Mouse (Mus musculus): ENCODE measurements around the gene Cdipt.

Cdipt gene

GRCm38 (mm10) chr7:126975950-126976866 lies 494 bp downstream of the Cdipt start, which contains the start of gene Cdiptos:
Gene Cdiptos, minus strand, starts transcription at chr7:126976098.
- peak; percentile 97 to 98 for DNase-seq (ENCODE audit: low spot score in 2 of 2)

GRCm38 (mm10) chr7:126976878-126977459 lies 1.3 kb downstream of the Cdipt start:
- no peak for DNase-seq (ENCODE audit: low spot score in 2 of 2)

DNA sequence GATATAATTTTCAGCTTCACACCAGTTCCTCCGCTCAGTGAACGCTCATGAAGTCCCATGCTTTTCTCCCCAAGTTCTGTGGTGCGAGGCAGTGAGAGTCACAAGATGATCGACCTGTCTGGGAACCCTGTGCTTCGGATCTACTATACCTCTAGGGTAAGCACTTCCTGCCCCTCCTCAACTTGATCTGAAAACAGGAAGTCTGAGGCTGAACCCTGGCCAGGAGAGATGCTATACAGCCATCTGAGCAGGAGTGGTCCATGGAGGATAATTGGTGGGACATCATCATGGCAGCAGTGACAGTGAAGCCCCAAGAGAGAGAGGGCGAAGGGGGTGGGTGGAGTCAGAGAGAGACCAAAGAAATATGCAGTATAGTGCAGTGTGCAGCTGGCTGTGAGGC lies 3.1 kb downstream of the Cdipt start:
- DNase-seq (ENCODE audit: low spot score in 2 of 2) = no peak

DNA sequence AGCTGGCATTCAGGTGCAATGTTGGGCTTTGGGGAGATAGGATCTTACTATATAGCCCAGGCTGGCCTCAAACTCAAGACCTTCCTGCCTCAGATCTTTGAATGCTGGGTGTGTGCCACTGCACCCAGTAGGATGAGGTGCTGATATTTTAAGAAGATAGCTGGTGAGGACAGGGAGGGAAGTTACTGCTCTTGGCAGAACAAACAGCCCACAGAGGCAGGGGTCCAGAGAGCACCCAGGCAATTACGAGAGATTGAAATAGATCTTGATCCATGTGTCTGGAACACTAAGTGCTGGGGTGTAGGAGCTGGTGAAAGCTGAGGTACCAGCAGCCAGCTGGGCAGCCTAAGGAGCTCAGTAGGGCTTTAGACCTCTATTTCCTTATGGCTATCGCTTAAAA lies 5.9 kb downstream of the Cdipt start:
- DNase-seq (ENCODE audit: low spot score in 2 of 2) = no peak

GRCm38 (mm10) chr7:126982054-126982453 lies 6.3 kb downstream of the Cdipt start:
- no peak for DNase-seq (ENCODE audit: low spot score in 2 of 2)

- DNase-seq (ENCODE audit: low spot score in 2 of 2) = no peak
These were observed 7.4 kb downstream of the Cdipt start for GRCm38 (mm10) chr7:126983113-126983512.

GRCm38 (mm10) chr7:126984667-126985444 lies 9.1 kb downstream of the Cdipt start:
- no peak for DNase-seq (ENCODE audit: low spot score in 2 of 2)

DNA sequence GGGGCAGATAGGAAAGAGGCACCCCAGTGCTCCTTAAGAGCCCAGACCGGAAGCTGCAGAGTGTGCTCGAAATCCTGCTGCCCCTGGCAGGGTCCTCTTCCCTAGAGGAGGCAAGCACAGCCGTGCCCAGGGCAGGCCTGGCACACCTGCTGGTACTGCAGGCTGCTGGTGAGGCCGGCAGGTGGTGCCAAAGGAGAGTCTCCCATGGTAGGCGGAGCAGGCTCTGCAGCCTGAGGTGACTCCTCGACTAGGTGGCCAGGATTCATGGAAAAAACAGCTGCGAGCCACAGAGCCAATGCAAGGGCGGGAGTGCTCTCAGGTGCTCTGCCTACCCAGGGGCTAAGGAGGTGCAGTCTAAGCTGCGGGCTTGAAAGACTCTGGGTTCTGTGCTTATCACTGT lies 10.6 kb downstream of the Cdipt start:
- DNase-seq (ENCODE audit: low spot score in 2 of 2) = peak in 1 of 2 experiments; percentile 57

- no peak for DNase-seq (ENCODE audit: low spot score in 2 of 2)
These were observed 13.1 kb downstream of the Cdipt start for GRCm38 (mm10) chr7:126988816-126989215.

DNA sequence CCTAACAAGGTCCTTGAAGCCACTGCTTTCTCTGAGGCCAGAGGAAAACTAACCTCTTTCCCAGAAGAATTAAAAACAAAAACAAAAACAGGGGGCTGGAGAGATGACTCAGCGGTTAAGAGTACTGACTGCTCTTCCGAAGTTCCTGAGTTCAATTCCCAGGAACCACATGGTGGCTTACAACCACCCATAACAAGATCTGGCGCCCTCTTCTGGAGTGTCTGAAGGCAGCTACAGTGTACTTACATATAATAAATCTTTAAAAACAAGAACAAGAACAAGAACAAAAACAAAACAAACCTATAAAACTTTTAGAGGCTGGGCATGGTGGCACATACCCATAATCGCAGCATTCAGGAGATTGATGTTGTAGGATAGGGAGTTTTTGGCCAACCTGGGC lies 20.7 kb downstream of the Cdipt start:
- DNase-seq (ENCODE audit: low spot score in 2 of 2) = no peak

GRCm38 (mm10) chr7:126999568-126999967 lies 23.9 kb downstream of the Cdipt start:
- DNase-seq (ENCODE audit: low spot score in 2 of 2) = no peak

- DNase-seq (ENCODE audit: low spot score in 2 of 2) = no peak
These were observed 27.9 kb downstream of the Cdipt start for GRCm38 (mm10) chr7:127003620-127004019.

DNA sequence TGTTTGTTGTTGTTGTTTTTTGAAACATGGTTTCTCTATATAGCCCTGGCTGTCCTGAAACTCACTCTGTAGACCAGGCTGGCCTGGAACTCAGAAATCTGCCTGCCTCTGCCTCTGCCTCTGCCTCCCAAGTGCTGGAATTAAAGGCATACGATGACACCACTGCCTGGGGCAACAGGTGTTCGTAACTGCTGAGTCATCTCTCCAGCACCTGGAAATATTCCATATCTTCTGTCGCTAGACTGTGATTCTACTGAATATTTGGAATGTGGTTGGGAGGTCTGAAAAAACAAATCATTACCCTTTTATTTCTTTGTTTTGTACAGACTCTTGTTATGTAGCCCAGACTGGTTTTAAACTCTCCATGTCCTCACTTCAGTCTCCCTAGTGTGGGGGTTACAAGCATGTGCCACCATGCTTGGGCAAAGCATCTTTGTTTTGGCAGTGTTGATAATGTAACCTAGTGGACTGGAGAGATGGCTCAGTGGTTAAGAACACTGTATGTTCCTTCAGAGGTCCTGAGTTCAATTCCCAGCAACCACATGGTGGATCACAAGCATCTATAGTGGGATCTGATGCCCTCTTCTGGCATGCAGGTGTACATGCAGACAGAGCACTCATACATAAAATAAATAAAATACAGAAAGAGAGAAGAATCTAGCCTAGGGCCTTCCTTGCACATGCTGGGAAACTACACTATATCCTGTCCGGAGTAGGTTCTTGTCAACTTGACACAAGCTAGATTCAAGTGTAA lies 28.6 kb downstream of the Cdipt start:
- no peak for DNase-seq (ENCODE audit: low spot score in 2 of 2)

DNA sequence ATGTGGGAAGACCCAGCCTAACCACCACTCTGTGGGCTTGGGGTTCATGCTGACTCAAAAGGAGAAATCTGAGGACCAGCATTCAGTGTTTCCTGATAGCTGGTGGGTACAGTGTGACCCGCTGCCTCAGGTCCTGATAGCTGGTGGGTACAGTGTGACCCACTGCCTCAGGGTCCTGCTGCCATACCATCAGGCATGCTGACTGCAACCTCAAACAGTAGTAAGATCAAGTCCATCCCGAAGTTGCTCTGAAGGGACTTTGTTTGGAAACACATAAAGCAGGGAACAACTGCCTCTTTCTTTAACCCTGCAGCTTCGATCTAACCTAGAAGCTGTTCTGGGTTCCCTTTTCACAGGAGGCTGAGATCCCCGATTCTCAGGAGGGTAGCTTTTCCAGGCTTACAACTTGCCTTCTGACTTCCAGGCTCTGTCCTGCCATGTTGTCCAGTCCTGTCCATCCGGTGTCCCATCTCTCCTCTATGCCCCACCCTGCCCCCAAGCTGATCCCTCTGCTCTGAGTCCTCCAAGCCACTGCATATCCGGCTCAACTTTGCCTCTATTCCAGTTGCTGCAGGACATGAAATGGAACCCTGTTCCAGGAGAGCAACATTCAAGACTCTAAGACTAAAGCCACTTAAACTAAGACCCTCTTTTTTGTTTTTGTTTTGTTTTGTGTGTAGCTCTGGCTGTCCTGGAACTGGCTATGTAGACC lies 31.8 kb downstream of the Cdipt start:
- no peak for DNase-seq (ENCODE audit: low spot score in 2 of 2)

DNA sequence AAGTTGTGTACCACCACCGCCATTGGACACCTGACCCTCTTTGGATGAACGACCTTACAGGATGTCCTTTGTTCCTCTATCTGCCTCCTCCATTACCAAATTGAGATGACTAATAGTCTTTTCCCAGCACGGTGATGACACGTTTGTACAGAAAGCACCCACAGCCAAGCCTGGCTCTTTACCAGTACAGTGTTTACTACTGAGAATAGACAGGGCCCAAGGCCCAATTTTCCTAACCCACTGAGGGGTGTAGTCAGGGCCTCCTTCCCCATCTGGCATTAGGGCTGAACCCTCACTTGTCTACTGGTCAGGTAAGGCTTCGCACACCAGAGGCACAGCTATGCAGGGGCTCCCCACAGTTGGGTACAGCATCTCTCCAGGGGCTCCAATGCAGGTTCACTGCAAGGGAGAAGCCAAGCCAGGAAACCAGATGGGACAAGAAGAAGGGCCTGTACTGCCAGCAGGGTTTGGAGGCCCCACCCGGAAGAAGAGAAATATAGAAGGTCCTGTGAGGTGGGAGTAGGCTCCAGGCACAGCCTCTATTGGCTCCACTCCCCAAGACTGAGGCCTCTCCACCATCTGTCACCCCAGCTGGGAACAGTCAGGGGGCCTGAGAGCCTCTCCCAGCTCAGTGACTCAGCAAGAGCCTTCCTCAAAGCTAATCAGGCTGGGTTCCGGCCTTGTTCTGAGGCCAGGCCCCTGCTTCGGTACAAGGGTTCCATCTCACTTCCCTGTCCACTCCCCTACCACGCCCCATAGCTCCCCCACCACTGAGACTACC lies 32.7 kb downstream of the Cdipt start:
- peak; percentile 69 to 82 for DNase-seq (ENCODE audit: low spot score in 2 of 2)

- DNase-seq (ENCODE audit: low spot score in 2 of 2) = no peak
These were observed 33.8 kb downstream of the Cdipt start for GRCm38 (mm10) chr7:127009307-127010085.

- no peak for DNase-seq (ENCODE audit: low spot score in 2 of 2)
These were observed 35.3 kb downstream of the Cdipt start for GRCm38 (mm10) chr7:127011051-127011450.

DNA sequence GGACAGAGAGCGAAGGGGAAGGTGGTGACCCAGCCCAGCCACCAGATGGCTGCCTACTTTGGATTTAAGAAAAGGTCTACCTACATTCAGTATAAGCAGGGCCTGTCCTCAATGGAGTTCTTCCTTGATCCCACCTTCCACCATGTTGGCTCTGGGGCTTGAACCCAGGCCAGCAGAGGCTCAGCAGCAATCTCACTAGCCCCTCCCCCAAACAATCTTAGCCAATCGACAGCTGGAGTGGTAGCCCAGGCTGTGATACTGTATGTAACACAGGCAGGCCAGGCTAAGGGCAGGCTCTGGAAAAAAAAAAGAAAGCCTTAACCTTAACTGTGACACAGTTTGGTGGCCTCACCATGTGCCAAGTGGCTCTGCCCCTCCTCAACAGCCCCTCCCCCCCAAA lies 36.0 kb downstream of the Cdipt start:
- no peak for DNase-seq (ENCODE audit: low spot score in 2 of 2)

GRCm38 (mm10) chr7:127012374-127012773 lies 36.7 kb downstream of the Cdipt start:
- DNase-seq (ENCODE audit: low spot score in 2 of 2) = no peak
